Mouse (Mus musculus): Measurements from ENCODE around the gene Cnih2. TPM values are rescaled to one million over a fixed set of nuclear protein-coding genes. Genes with fewer than 3 reads are reported as not detected.

The Cnih2 gene
- total and polyA plus RNA-seq, 3 experiments: 0.72 to 1.7 TPM; not detected in 1

DNA sequence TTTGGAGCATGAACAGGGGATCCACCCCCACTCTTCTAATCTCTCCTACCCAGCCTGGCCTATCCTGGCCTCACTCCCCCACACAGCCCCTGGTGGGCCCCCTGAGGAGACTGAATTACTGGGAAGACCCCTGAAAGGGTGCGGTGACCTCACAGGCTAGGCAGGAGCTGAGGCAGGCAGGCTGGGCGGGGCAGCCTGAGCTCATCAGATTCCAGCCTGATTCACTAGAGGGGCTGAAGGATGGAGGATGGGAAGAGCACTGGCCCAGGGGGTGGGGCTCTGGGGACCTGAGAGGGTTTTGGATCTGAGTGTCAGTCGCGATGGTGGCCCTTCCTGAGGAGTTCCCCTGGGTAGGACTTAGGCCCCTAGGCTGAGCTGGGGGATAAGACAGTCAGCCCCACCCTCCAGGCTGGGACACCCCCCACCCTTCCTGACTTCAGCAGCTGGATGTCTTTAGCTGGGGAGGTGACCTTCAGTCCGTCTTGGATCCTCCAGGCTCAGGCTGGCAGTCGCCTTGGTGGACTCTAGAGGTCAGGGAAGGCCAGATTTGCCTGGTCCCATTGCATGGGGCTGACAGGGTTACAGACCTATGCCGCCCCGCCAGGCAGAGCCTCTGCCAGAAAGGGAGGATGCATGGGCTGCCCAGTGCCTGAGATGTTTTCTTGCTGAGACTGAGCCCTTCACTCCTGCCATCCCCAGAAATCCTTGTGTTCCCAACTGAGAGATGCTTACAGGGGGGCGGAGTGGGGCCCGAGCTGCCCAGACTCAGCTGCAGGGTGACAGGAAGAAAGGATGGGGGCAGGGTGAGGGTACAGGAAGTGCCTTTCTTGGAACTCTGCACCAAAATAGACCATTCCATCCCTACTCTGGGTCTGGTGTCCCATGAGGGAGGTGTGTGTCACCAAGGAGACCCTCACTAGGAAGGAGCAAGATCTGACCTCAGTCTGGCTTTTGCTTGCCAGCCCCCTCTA, 39.2 kb downstream of the Cnih2 start:
- in situ Hi-C loops (cut with MboI; ENCODE audit: low pct_ligation_motif_present, low pct_unique_long_range_greater_than_20kb, low sequenced_read_pairs): no loop called here
- Histone ChIP-seq H3K27ac (ENCODE audit: insufficient read depth, low read depth) (no peak overlapping the region), H3K27me3 (replicated peaks) (peaks cover 24% of the 10 kb centered on the region)

DNA sequence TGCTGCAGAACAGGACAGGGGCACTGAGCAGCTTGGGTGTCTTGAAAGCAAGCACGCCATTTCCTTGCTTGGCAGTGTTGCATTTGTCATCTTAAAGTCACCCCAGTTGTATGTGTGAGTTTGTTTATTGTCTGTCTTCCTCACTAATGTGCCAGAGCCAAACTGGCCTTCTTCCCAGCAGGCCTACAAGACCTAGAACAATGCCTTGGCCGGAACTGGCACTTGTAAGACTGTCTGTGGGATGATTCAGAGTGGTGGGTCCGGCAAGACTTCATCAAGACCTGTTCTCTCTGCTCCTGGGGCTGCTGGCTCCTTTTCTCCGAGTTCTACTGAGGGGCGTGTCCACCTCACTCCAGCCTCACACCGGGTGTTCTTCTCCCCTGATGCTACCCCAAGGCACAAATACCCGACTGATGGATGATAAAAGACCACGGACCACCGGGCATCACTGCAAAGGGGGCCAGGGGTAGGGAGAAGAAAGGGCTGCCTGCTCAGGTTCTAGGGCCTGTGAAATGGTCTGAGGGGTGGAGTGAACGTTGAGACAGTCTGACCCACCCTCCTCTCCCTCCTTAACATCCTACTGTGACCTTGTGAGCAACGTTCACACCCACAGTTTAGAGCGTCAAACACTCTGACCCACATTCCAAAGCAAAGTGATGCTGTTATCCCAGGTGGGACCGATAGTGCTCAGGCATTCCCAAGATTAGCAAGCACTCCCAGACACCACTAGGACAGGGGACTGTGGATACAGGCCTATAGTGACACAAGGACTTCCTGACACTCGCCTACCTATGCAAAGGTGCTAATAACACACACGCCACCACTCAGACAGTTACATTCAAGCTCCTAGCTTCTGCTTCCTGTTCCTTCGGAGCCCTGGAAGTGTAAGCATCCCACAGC, 40.2 kb downstream of the Cnih2 start:
- in situ Hi-C loops (cut with MboI; ENCODE audit: low pct_ligation_motif_present, low pct_unique_long_range_greater_than_20kb, low sequenced_read_pairs) (no loop called here), dilution Hi-C loops (cut with MboI; ENCODE audit: extremely low pct_ligation_motif_present, extremely low pct_unique_long_range_greater_than_20kb, low sequenced_read_pairs) (no loop called here)
- Histone ChIP-seq H3K9me3 (replicated peaks; ENCODE audit: low read length) (no peaks in the 10 kb centered on the region), H3K27ac (ENCODE audit: insufficient read depth, low read depth) (no peak overlapping the region), H3K4me1 (ENCODE audit: control insufficient read depth in 1 of 2, insufficient read depth in 2 of 2) (peaks cover 11 to 14% of the 10 kb centered on the region in 2 experiments), H3K9ac (ENCODE audit: insufficient read depth, low read depth) (no peak overlapping the region), H3K4me3 (replicated peaks in 1 of 3; ENCODE audit: low read depth in 2 of 3, low read length in 2 of 3, poor library complexity in 1 of 3) (no peak overlapping the region), H3K4me2 (ENCODE audit: insufficient read depth, low read depth, poor library complexity, severe bottlenecking) (no peak overlapping the region), H3K27me3 (replicated peaks) (peaks cover 21% of the 10 kb centered on the region), H3K36me3 (replicated peaks in 1 of 2; ENCODE audit: control insufficient read depth in 1 of 2, insufficient read depth in 1 of 2, low read length in 1 of 2) (peaks cover 0 to 19% of the 10 kb centered on the region in 2 experiments), H3K79me2 (replicated peaks; ENCODE audit: control insufficient read depth, extremely low read depth, insufficient read depth, poor library complexity, severe bottlenecking) (no peaks in the 10 kb centered on the region)
- DNase-seq (ENCODE audit: extremely low read depth): no peak
- TF ChIP-seq TBP (conservative IDR thresholded peaks at IDR 0.05; ENCODE audit: low read depth, low read length): no peak
- no peak for TF ChIP-seq E2F4 (IDR thresholded peaks at IDR 0.05; ENCODE audit: insufficient replicate concordance, low read depth, low read length)
- TF ChIP-seq GABPA (IDR thresholded peaks at IDR 0.05; ENCODE audit: insufficient replicate concordance, low read depth, low read length): no peak
- TF ChIP-seq RAD21 (IDR thresholded peaks at IDR 0.05; ENCODE audit: low read depth, low read length): no peak
- TF ChIP-seq NRF1 (IDR thresholded peaks at IDR 0.05; ENCODE audit: low read depth, low read length): no peak

More for the DNA sequence above, 39.2 kb downstream of the Cnih2 start:
- Histone ChIP-seq H3K9ac (ENCODE audit: insufficient read depth, low read depth) (no peak overlapping the region), H3K4me1 (ENCODE audit: control insufficient read depth in 1 of 2, insufficient read depth in 2 of 2) (peaks cover 6 to 12% of the 10 kb centered on the region in 2 experiments), H3K79me2 (replicated peaks; ENCODE audit: control insufficient read depth, extremely low read depth, insufficient read depth, poor library complexity, severe bottlenecking) (no peaks in the 10 kb centered on the region), H3K4me3 (replicated peaks in 1 of 3; ENCODE audit: low read depth in 2 of 3, low read length in 2 of 3, poor library complexity in 1 of 3) (no peak overlapping the region), H3K36me3 (replicated peaks in 1 of 2; ENCODE audit: control insufficient read depth in 1 of 2, insufficient read depth in 1 of 2, low read length in 1 of 2) (peaks cover 0 to 12% of the 10 kb centered on the region in 2 experiments), H3K4me2 (ENCODE audit: insufficient read depth, low read depth, poor library complexity, severe bottlenecking) (no peak overlapping the region), H3K9me3 (replicated peaks; ENCODE audit: low read length) (no peaks in the 10 kb centered on the region)
- dilution Hi-C loops (cut with MboI; ENCODE audit: extremely low pct_ligation_motif_present, extremely low pct_unique_long_range_greater_than_20kb, low sequenced_read_pairs): no loop called here
- DNase-seq (ENCODE audit: extremely low read depth): no peak
- TF ChIP-seq POLR2AphosphoS2 (IDR thresholded peaks at IDR 0.05; ENCODE audit: low read depth, low read length) (no peak), CTCF (conservative IDR thresholded peaks at IDR 0.05 in 1 of 2, IDR thresholded peaks at IDR 0.05 in 1 of 2; ENCODE audit: low read depth in 2 of 2, low read length in 2 of 2) (no peak), CHD1 (IDR thresholded peaks at IDR 0.05; ENCODE audit: low read depth, low read length) (no peak), IRF4 (IDR thresholded peaks at IDR 0.05; ENCODE audit: low read depth, low read length) (no peak), EP300 (IDR thresholded peaks at IDR 0.05; ENCODE audit: low read length) (no peak), MXI1 (IDR thresholded peaks at IDR 0.05; ENCODE audit: low read depth, low read length) (no peak), KAT2A (IDR thresholded peaks at IDR 0.05; ENCODE audit: insufficient replicate concordance, low read length) (no peak), CHD2 (IDR thresholded peaks at IDR 0.05; ENCODE audit: low read length) (no peak), MYC (IDR thresholded peaks at IDR 0.05; ENCODE audit: low read depth, low read length) (no peak), RCOR1 (conservative IDR thresholded peaks at IDR 0.05; ENCODE audit: low read depth, low read length) (no peak), ZMIZ1 (IDR thresholded peaks at IDR 0.05; ENCODE audit: low read depth, low read length) (no peak), HCFC1 (IDR thresholded peaks at IDR 0.05; ENCODE audit: low read depth, low read length) (no peak), JUND (conservative IDR thresholded peaks at IDR 0.05; ENCODE audit: low read depth, low read length) (no peak), GABPA (IDR thresholded peaks at IDR 0.05; ENCODE audit: insufficient replicate concordance, low read depth, low read length) (no peak), BHLHE40 (IDR thresholded peaks at IDR 0.05; ENCODE audit: low read depth, low read length) (no peak), POLR2A (IDR thresholded peaks at IDR 0.05; ENCODE audit: low read depth, low read length) (no peak)
